Mouse (Mus musculus): ENCODE measurements around the gene Fam98b. TPM values are rescaled to one million over a fixed set of nuclear protein-coding genes. Genes with fewer than 3 reads are reported as not detected.

Gene Fam98b
- polyA plus RNA-seq, 1 experiment, result 30.1 TPM

DNA sequence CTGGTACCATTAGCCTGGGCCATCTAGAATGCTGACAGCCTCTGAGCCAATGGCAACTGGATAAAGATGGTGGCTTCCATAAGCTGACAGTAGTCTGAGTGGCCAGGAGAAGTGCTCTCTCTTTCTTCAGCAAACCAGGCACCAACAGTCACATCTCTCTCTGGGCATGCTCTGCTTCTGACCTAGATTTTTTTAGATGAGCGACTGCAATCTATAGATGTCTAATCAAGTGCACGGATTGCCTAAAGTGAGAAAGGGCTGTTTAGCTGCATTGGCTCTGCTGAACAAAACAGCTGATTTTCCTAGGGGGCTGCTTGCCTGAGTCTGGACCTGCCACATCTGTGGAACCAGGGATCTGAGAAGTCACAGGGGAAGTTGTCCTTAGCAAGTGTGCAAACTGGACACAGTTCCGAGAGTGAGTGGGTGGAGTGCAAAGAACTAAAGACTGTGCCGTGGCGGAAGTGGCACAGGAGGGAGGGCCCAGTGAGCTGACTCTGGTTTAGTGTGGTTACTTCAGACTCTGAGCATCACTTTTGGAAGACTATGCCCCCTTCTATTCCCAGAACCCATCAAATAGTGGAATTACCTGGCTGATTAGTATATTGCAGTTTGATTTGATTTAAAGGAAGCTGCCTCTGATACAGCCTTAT is 64.2 kb downstream of the Fam98b start:
- no peak overlapping the region for H3K27ac ChIP-seq (ENCODE audit: insufficient read depth, low read depth, low read length)
- TF ChIP-seq CTCF (IDR thresholded peaks at IDR 0.05; ENCODE audit: low read depth, low read length) (no peak), POLR2A (IDR thresholded peaks at IDR 0.05; ENCODE audit: borderline replicate concordance, low read depth, low read length) (no peak)
- 0 out of 2 replicates have a peak, but pooled peaks cover 2% of the 10 kb centered on the region for H3K4me1 ChIP-seq (ENCODE audit: control insufficient read depth, insufficient read depth, low read length)
- H3K4me3 ChIP-seq (ENCODE audit: insufficient read depth, low read length), result no peak overlapping the region

DNA sequence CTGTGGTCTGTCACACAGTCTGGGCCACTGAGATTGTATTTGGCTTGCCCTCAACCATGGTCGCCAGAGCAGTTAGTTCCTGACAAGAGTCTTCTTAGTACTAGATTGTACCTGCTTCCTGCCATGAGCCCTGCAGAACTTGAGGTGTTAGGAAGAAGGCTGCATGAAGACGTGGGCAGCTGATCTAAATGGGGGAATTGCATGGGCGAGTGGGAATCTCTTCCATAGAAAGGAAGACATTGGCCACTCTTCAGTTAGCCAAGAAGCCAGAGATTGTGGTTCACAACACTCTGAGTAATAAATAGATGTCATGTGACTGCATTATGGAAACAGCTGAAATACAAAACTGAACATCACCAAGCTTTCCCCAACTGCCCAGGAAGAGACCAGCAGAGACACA is 69.5 kb downstream of the Fam98b start:
- Histone ChIP-seq H3K4me1 (ENCODE audit: control insufficient read depth, insufficient read depth, low read length) (no peaks in the 10 kb centered on the region), H3K4me3 (ENCODE audit: insufficient read depth, low read length) (no peak overlapping the region), H3K27ac (ENCODE audit: insufficient read depth, low read depth, low read length) (no peak overlapping the region)
- TF ChIP-seq POLR2A (IDR thresholded peaks at IDR 0.05; ENCODE audit: borderline replicate concordance, low read depth, low read length), result no peak
- TF ChIP-seq CTCF (IDR thresholded peaks at IDR 0.05; ENCODE audit: low read depth, low read length), result no peak

Other genes with a start within 250 kb of the Fam98b start
- gene Spred1, start 128.4 kb upstream of the Fam98b start, polyA plus RNA-seq (2012; ENCODE audit: insufficient read depth, insufficient read length, missing spikeins), result 53.4 and 59.1 TPM in 2 replicates
- gene Rasgrp1, start 93.3 kb downstream of the Fam98b start, polyA plus RNA-seq (2012; ENCODE audit: insufficient read depth, insufficient read length, missing spikeins), result 0.16 and 0.35 TPM in 2 replicates